Mouse (Mus musculus) lung, postnatal 0 days (tissue): ENCODE measurements around the gene Atp5g3. TPM values are rescaled to one million over a fixed set of nuclear protein-coding genes. Genes with fewer than 3 reads are reported as not detected.

Experiments
- ATAC-seq: fragments of 200-750 bp; cut with Nextera tagmentation; 2 replicates; pipeline ENCODE4 v1.8.0; 2017; ENCODE audit warnings: moderate library complexity
- DNase-seq: peaks from one replicate; pipeline ENCODE4 v3.0.0-alpha.2; 2016; ENCODE audit warnings: low spot score
- H3K27ac ChIP-seq: fragments of 300-500 bp; sonication (generic); 2 replicates; pipeline ENCODE4 v1.5.1; 2014; ENCODE audit warnings: antibody characterized with exemption, mild to moderate bottlenecking, low read length, mixed read lengths
- H3K27me3 ChIP-seq: fragments of 300-500 bp; sonication (generic); replicated peaks from 2 replicates; pipeline ENCODE4 v1.6.1; 2014; ENCODE audit warnings: low read length, mixed read lengths; ENCODE audit not compliant: insufficient read depth
- H3K36me3 ChIP-seq: fragments of 300-500 bp; sonication (generic); 2 replicates; pipeline ENCODE4 v1.6.1; 2014; ENCODE audit warnings: low read length, mixed read lengths; ENCODE audit not compliant: insufficient read depth
- H3K4me1 ChIP-seq: fragments of 300-500 bp; sonication (generic); 2 replicates; pipeline ENCODE4 v1.6.1; 2014; ENCODE audit warnings: antibody characterized with exemption, low read depth, low read length, mixed read lengths; ENCODE audit not compliant: insufficient read depth
- H3K4me2 ChIP-seq: fragments of 300-500 bp; sonication (generic); replicated peaks from 2 replicates; pipeline ENCODE4 v1.6.1; 2014; ENCODE audit warnings: low read depth, mild to moderate bottlenecking, low read length, moderate library complexity, mixed read lengths
- H3K4me3 ChIP-seq: fragments of 300-500 bp; sonication (generic); 2 replicates; pipeline ENCODE4 v1.5.1; 2014; ENCODE audit warnings: low read depth, low read length
- H3K9ac ChIP-seq: fragments of 300-500 bp; sonication (generic); replicated peaks from 2 replicates; pipeline ENCODE4 v1.6.1; 2014; ENCODE audit warnings: low read depth, mild to moderate bottlenecking
- H3K9me3 ChIP-seq: fragments of 300-500 bp; sonication (generic); 2 replicates; pipeline ENCODE4 v1.6.1; 2016; ENCODE audit warnings: low read length, mixed read lengths
- CTCF ChIP-seq: IDR thresholded peaks from 2 replicates; pipeline ENCODE4 v1.5.1; 2016; ENCODE audit warnings: antibody characterized with exemption, mild to moderate bottlenecking
- EP300 ChIP-seq: IDR thresholded peaks from 2 replicates; pipeline ENCODE4 v1.6.1; 2016; ENCODE audit warnings: antibody characterized with exemption, mild to moderate bottlenecking, control low read depth
- WGBS: fragments of 180-500 bp; shearing (Covaris S2); extraction: QIAGEN DNeasy Blood & Tissue Kit; methylation state at CpG from one replicate; pipeline ENCODE4 v1.1.7; 2014; 5-methylcytosine and 5-hydroxymethylcytosine counted together
- polyA plus RNA-seq: library from polyadenylated mRNA; unstranded; fragments of >200 nt; fragmentation: Nextera tagmentation; extraction: Ambion mirVana; gene quantifications from 2 replicates; pipeline ENCODE4 v1.2.1, GENCODE M21; 2015

Gene Atp5g3
- polyA plus RNA-seq, 1 experiment from 2014 or later = 832 TPM

DNA sequence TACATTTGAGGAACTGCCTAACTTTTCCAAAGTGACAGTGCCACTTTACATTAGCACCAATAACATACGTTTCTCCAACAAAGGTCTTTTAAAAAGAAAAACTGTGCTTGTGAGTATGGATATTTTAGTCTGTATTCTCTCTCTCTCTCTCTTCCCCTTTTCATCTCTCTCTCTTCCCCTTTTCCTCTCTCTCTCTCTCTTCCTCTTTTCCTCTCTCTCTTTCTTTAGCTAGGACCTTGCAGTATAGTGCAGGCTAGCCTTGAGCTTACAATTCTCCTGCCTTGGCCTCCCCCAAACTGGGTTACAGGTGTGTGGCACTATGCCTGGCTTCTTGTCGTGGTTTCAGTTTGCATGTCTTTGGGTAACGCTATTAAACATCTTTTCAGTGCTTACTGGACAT lies 31.7 kb upstream of the Atp5g3 start:
- Histone ChIP-seq H3K27ac (no peak overlapping the region), H3K36me3 (no peaks in the 10 kb centered on the region), H3K9ac (no peak overlapping the region)

DNA sequence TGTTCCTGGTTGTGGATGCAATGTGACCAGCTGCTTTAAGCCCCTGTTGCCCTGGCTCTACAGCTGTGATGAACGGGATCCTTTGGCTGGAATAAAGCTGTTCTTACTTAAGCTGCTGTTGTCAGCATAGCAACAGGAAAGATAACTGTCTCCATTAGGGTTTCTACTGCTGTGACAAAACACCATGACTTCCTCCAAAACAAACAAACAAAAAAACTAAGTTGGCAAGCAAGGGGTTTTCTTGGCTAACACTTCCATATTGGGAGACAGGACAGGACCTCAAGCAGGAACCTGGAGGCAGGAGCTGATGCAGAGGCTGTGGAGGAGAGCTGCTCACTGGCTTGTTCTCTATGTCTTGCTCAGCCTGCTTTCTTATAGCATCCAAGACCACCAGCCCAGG lies 30.2 kb upstream of the Atp5g3 start:
- WGBS = 25% methylated on average over 1 of the region's 1 CpGs

More for the DNA sequence above, 31.7 kb upstream of the Atp5g3 start:
- no peaks in the 10 kb centered on the region for H3K27me3 ChIP-seq
- ATAC-seq (no peak), DNase-seq (no peak)
- no peaks in the 10 kb centered on the region for H3K4me1 ChIP-seq
- H3K9me3 ChIP-seq = no peaks in the 10 kb centered on the region
- 61% methylated on average over 3 of the region's 3 CpGs for WGBS
- no peak overlapping the region for H3K4me2 ChIP-seq
- H3K4me3 ChIP-seq = no peak overlapping the region
- TF ChIP-seq EP300 (no peak), CTCF (no peak)

DNA sequence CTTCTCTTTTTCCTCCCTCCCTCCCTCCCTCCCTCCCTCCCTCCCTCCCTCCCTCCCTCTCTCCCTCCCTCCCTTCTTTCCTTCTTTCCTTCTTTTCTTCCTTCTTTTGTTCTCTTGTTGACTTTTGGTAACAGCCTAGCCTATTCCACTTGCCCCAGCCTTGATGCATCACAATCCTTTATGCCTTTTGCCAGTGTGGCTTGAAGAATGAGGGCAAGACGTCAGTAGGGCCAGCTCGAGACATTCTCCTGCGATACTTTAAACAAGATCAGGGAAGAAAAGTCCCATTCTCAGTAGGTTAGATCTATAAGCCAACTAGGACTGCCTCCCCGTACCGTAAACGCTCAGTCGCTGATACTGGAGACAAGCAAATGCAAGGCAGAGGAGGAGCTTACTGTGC lies 29.3 kb upstream of the Atp5g3 start:
- WGBS = 76% methylated on average over 7 of the region's 7 CpGs
- Histone ChIP-seq H3K4me1 (no peaks in the 10 kb centered on the region), H3K36me3 (no peaks in the 10 kb centered on the region), H3K9ac (no peak overlapping the region), H3K9me3 (no peaks in the 10 kb centered on the region), H3K4me3 (no peak overlapping the region), H3K27me3 (no peaks in the 10 kb centered on the region), H3K4me2 (no peak overlapping the region), H3K27ac (no peak overlapping the region)
- ATAC-seq = no peak
- TF ChIP-seq CTCF (no peak), EP300 (no peak)
- DNase-seq = no peak

More for the DNA sequence above, 30.2 kb upstream of the Atp5g3 start:
- TF ChIP-seq CTCF (no peak), EP300 (no peak)
- H3K4me2 ChIP-seq = no peak overlapping the region
- ATAC-seq (no peak), DNase-seq (no peak)
- H3K9me3 ChIP-seq = no peaks in the 10 kb centered on the region
- no peak overlapping the region for H3K4me3 ChIP-seq
- no peak overlapping the region for H3K9ac ChIP-seq
- H3K36me3 ChIP-seq = no peaks in the 10 kb centered on the region
- no peaks in the 10 kb centered on the region for H3K4me1 ChIP-seq
- no peak overlapping the region for H3K27ac ChIP-seq
- no peaks in the 10 kb centered on the region for H3K27me3 ChIP-seq

DNA sequence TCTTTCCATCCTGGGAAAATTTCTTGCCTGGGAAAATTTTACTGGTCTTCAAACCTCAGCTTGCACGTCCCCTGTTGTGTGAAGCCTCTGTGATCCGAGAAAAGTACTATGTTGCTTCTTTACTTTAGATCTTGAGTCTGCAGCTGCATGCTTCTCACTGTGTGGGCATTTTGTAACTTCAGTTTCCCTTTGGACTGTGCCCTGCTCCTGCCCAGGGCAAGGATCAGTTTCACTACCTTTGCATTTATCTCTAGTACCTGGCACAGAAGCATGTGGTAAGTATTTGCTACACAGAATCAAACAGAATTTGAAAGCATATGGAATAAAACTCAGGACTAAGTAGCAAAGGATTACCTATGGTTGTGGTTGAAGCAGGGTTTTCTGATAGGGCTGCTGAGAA lies 27.8 kb upstream of the Atp5g3 start:
- Histone ChIP-seq H3K4me1 (no peaks in the 10 kb centered on the region), H3K36me3 (no peaks in the 10 kb centered on the region), H3K9me3 (no peaks in the 10 kb centered on the region), H3K27ac (no peak overlapping the region), H3K27me3 (no peaks in the 10 kb centered on the region), H3K4me3 (no peak overlapping the region), H3K9ac (no peak overlapping the region), H3K4me2 (no peak overlapping the region)
- no peak for DNase-seq
- TF ChIP-seq CTCF (no peak), EP300 (no peak)
- ATAC-seq = no peak
- WGBS = 86% methylated on average over 2 of the region's 2 CpGs

DNA sequence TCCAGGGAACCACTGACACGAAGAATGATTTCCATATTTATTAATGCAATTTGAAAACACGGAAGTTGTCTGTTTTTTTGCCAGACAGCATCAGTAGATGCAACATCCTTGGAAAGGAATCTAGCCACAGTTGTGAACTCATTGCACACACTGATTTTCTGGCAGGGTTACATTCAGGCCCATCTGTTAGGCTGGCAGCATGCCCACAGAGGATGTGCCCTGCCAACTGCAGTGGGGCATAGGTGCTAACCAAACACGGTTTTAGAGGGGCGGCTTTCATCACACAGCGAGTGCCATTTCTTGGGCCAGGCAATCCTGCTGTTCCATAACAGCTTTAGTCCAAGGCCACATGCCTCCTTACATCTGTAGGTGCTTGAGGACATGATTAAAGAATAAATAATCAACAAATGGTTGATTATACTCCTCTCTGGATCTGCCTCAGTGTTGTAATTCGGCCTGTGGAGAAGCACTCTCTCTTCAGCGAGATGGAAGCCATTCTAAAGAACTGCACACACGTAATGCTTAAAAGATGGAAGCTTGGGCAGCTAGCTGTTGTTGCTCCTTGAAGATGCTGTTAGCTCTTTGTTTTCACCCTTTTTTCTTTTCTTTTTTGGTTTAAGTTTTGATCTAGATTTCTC lies 21.7 kb upstream of the Atp5g3 start:
- Histone ChIP-seq H3K27ac (no peak overlapping the region), H3K9me3 (no peaks in the 10 kb centered on the region), H3K4me2 (no peak overlapping the region), H3K9ac (no peak overlapping the region), H3K36me3 (no peaks in the 10 kb centered on the region), H3K4me1 (no peaks in the 10 kb centered on the region), H3K4me3 (no peak overlapping the region), H3K27me3 (no peaks in the 10 kb centered on the region)
- 71% methylated on average over 8 of the region's 8 CpGs for WGBS
- ATAC-seq = no peak
- no peak for DNase-seq
- TF ChIP-seq CTCF (no peak), EP300 (no peak)

DNA sequence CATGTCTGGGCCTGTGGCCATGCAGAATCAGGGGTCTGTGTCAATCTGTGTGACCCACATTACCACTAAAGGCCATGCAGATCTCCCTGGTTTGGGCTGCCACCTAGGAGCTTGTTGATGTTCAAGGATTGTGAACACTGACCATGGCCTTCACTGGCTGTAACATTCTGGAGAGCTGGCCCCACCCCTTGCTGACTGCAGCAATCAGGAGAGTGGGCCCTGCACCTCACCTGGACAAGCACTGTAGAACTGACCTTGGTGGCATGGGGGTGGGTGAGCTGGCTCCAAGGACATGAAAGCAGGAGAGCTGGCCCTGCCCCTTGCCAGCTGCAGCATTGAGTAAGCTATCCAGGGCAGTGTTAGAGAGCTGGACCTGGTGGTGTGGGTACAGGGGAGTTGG lies 16.6 kb upstream of the Atp5g3 start:
- Histone ChIP-seq H3K27me3 (no peaks in the 10 kb centered on the region), H3K27ac (no peak overlapping the region), H3K9ac (no peak overlapping the region), H3K4me3 (no peak overlapping the region), H3K4me2 (no peak overlapping the region), H3K9me3 (no peaks in the 10 kb centered on the region), H3K36me3 (no peaks in the 10 kb centered on the region), H3K4me1 (no peaks in the 10 kb centered on the region)
- DNase-seq (no peak), ATAC-seq (no peak)
- no peak for TF ChIP-seq EP300
- no peak for TF ChIP-seq CTCF

DNA sequence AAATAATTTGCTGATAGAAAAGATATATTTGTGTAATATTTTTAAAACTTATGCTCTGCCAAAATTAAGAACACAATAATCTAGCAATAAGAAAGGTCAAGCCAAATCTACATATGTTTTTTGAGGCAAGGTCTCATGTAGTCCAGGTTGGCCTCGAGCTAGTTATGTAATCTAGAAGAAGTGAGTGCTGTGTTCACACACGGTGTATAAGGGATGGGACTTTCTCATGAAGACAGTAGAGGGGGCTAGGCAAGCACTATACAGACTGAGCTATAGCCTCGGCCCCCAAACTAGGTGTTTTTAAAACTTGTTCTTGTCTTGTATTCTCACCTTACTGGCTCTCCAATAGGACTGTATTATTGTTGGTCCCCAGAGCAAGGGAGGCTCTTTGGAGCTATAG lies 14.4 kb upstream of the Atp5g3 start:
- H3K9ac ChIP-seq = no peak overlapping the region
- no peaks in the 10 kb centered on the region for H3K36me3 ChIP-seq
- H3K27ac ChIP-seq = no peak overlapping the region
- TF ChIP-seq EP300 (no peak), CTCF (no peak)
- 57% methylated on average over 3 of the region's 3 CpGs for WGBS
- H3K9me3 ChIP-seq = no peaks in the 10 kb centered on the region
- H3K27me3 ChIP-seq = no peaks in the 10 kb centered on the region
- no peaks in the 10 kb centered on the region for H3K4me1 ChIP-seq
- no peak overlapping the region for H3K4me2 ChIP-seq
- ATAC-seq = no peak
- H3K4me3 ChIP-seq = no peak overlapping the region
- no peak for DNase-seq
